Mouse (Mus musculus): ENCODE results near the gene Ssbp3.

DNA sequence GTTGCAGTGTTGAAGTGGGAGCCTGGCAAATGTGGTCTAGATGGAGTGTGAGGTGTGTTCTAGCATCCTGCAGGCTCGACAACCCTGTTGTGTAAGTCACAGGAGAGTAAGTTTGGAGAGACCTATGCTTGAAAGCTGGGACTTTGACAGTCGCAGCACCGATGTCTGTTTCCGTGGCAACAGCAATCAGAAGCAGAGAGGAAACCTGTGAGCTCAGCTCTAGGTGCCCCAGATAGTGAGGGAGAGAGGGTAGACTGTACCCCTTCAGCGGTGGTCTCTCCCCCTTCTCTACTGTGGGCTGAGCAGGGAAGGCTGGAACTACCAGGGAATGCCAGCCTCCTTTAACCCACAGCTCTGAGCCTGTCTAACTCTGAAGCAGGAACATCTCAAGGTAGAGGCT is 11.6 kb upstream of the Ssbp3 start:
- no peak for TF ChIP-seq CTCF (IDR thresholded peaks at IDR 0.05; ENCODE audit: extremely low read depth, insufficient read depth, insufficient read length, insufficient replicate concordance)
- TF ChIP-seq POLR2A (IDR thresholded peaks at IDR 0.05; ENCODE audit: low read depth, low read length): no peak

Measured in spleen, adult 2 months (tissue).